Mouse (Mus musculus) cerebellum, adult 9-11 months (tissue): ENCODE results near the gene Asb11.

Experiments
- DNase-seq: peaks from one replicate; pipeline ENCODE4 v3.0.0; 2022

The Asb11 gene

GRCm38 (mm10) chrX:164436709-164437108 is at the start of gene Asb11:
Gene Asb11 (plus strand): TSS chrX:164436994.
- no peak for DNase-seq

- DNase-seq, result no peak
These were observed 42.7 kb upstream of the Asb11 start for GRCm38 (mm10) chrX:164394091-164394490.

GRCm38 (mm10) chrX:164398456-164398855 is 38.3 kb upstream of the Asb11 start:
- no peak for DNase-seq

- DNase-seq, result no peak
These were observed 31.6 kb upstream of the Asb11 start for GRCm38 (mm10) chrX:164405080-164405649.

- no peak for DNase-seq
These were observed 30.4 kb upstream of the Asb11 start for GRCm38 (mm10) chrX:164406133-164407022.

GRCm38 (mm10) chrX:164408301-164408927 is 28.4 kb upstream of the Asb11 start:
- DNase-seq, result no peak

GRCm38 (mm10) chrX:164410562-164410961 is 26.2 kb upstream of the Asb11 start:
- DNase-seq, result no peak

GRCm38 (mm10) chrX:164416803-164417202 is 20.0 kb upstream of the Asb11 start:
- DNase-seq, result no peak

GRCm38 (mm10) chrX:164418008-164418407 is 18.8 kb upstream of the Asb11 start:
- no peak for DNase-seq

GRCm38 (mm10) chrX:164419471-164419939 is 17.3 kb upstream of the Asb11 start, which contains the start of gene Piga:
Gene Piga (plus strand): TSS chrX:164419787.
- peak; percentile 97 for DNase-seq

GRCm38 (mm10) chrX:164419955-164420354 is 16.8 kb upstream of the Asb11 start:
- no peak for DNase-seq

GRCm38 (mm10) chrX:164420518-164420917 is 16.3 kb upstream of the Asb11 start:
- no peak for DNase-seq

GRCm38 (mm10) chrX:164424821-164425220 is 12.0 kb upstream of the Asb11 start:
- no peak for DNase-seq

GRCm38 (mm10) chrX:164427295-164427694 is 9.5 kb upstream of the Asb11 start:
- DNase-seq, result no peak

- DNase-seq, result no peak
These were observed 8.6 kb upstream of the Asb11 start for GRCm38 (mm10) chrX:164428224-164428623.

GRCm38 (mm10) chrX:164430621-164431020 is 6.2 kb upstream of the Asb11 start:
- no peak for DNase-seq

- no peak for DNase-seq
These were observed 5.7 kb upstream of the Asb11 start for GRCm38 (mm10) chrX:164431133-164431532.

GRCm38 (mm10) chrX:164431541-164431940 is 5.3 kb upstream of the Asb11 start:
- no peak for DNase-seq

GRCm38 (mm10) chrX:164432682-164433081 is 4.1 kb upstream of the Asb11 start:
- DNase-seq, result no peak

- no peak for DNase-seq
These were observed 2.7 kb downstream of the Asb11 start for GRCm38 (mm10) chrX:164439462-164439861.

GRCm38 (mm10) chrX:164440140-164440539 is 3.3 kb downstream of the Asb11 start:
- DNase-seq, result no peak

- no peak for DNase-seq
These were observed 3.9 kb downstream of the Asb11 start for GRCm38 (mm10) chrX:164440703-164441102.

- no peak for DNase-seq
These were observed 4.5 kb downstream of the Asb11 start for GRCm38 (mm10) chrX:164441306-164441705.

- DNase-seq, result no peak
These were observed 8.8 kb downstream of the Asb11 start for GRCm38 (mm10) chrX:164445601-164446000.
